Mouse (Mus musculus) liver, adult (tissue): ENCODE measurements around the gene Col8a1.
A peak's percentile ranks its signal among the peaks of the same experiment; 100 is the strongest.

ENCODE experiments used
- GATA4 ChIP-seq: IDR thresholded peaks from 2 replicates; pipeline ENCODE4 v1.6.1; 2014; ENCODE audit warnings: mild to moderate bottlenecking, low read length; ENCODE audit not compliant: insufficient replicate concordance

Col8a1 gene

GRCm38 (mm10) chr16:57597295-57597957, 157.1 kb downstream of the Col8a1 start:
- no peak for TF ChIP-seq GATA4

- TF ChIP-seq GATA4: no peak
Measured at GRCm38 (mm10) chr16:57593422-57594157, 160.9 kb downstream of the Col8a1 start.

- no peak for TF ChIP-seq GATA4
Measured at GRCm38 (mm10) chr16:57585201-57585600, 169.3 kb downstream of the Col8a1 start.

GRCm38 (mm10) chr16:57582008-57582407, 172.5 kb downstream of the Col8a1 start:
- peak; percentile 63; the same call in 1 of the 2 replicates for TF ChIP-seq GATA4

GRCm38 (mm10) chr16:57580041-57580440, 174.5 kb downstream of the Col8a1 start:
- peak; percentile 43; the same call in 1 of the 2 replicates for TF ChIP-seq GATA4

GRCm38 (mm10) chr16:57577519-57577918, 177.0 kb downstream of the Col8a1 start:
- TF ChIP-seq GATA4: no peak

- no peak for TF ChIP-seq GATA4
Measured at GRCm38 (mm10) chr16:57575764-57576388, 178.7 kb downstream of the Col8a1 start.
